Mouse (Mus musculus) ovary, adult 18-20 months (tissue): ENCODE results near the gene Pitpnm1.

Experiments used
- DNase-seq: peaks from one replicate; pipeline ENCODE4 v3.0.0; 2022; ENCODE audit warnings: low spot score, mixed read lengths

The Pitpnm1 gene

GRCm38 (mm10) chr19:4094774-4095303 is 5.0 kb upstream of the Pitpnm1 start:
- DNase-seq = no peak

- no peak for DNase-seq
Measured at GRCm38 (mm10) chr19:4095802-4096201, 4.0 kb upstream of the Pitpnm1 start.

GRCm38 (mm10) chr19:4096642-4097440 is 3.0 kb upstream of the Pitpnm1 start, which contains the start of gene Cdk2ap2:
Cdk2ap2 (plus strand) TSS chr19:4097182.
- peak; percentile 99 for DNase-seq

- no peak for DNase-seq
Measured at GRCm38 (mm10) chr19:4097441-4097825, 2.4 kb upstream of the Pitpnm1 start.

GRCm38 (mm10) chr19:4098426-4098825 is 1.4 kb upstream of the Pitpnm1 start:
- DNase-seq = no peak

GRCm38 (mm10) chr19:4099056-4099455 is 742 bp upstream of the Pitpnm1 start:
- peak; percentile 84 for DNase-seq

- peak; percentile 56 for DNase-seq
Measured at GRCm38 (mm10) chr19:4100718-4101261, 992 bp downstream of the Pitpnm1 start.

- no peak for DNase-seq
Measured at GRCm38 (mm10) chr19:4101466-4101865, 1.7 kb downstream of the Pitpnm1 start.

- no peak for DNase-seq
Measured at GRCm38 (mm10) chr19:4102049-4102448, 2.3 kb downstream of the Pitpnm1 start.

- no peak for DNase-seq
Measured at GRCm38 (mm10) chr19:4102626-4103025, 2.8 kb downstream of the Pitpnm1 start.

- DNase-seq = no peak
Measured at GRCm38 (mm10) chr19:4103294-4103693, 3.5 kb downstream of the Pitpnm1 start.

- no peak for DNase-seq
Measured at GRCm38 (mm10) chr19:4103792-4104191, 4.0 kb downstream of the Pitpnm1 start.

GRCm38 (mm10) chr19:4104675-4105194 is 4.9 kb downstream of the Pitpnm1 start:
- no peak for DNase-seq

GRCm38 (mm10) chr19:4106654-4107053 is 6.9 kb downstream of the Pitpnm1 start:
- DNase-seq = no peak

GRCm38 (mm10) chr19:4108535-4108934 is 8.7 kb downstream of the Pitpnm1 start:
- DNase-seq = no peak

GRCm38 (mm10) chr19:4112063-4112960 is 12.5 kb downstream of the Pitpnm1 start:
- DNase-seq = no peak

- peak; percentile 88 for DNase-seq
Measured at GRCm38 (mm10) chr19:4113186-4113805, 13.5 kb downstream of the Pitpnm1 start.

GRCm38 (mm10) chr19:4113806-4114230 is 14.0 kb downstream of the Pitpnm1 start:
- no peak for DNase-seq

GRCm38 (mm10) chr19:4114551-4114950 is 14.8 kb downstream of the Pitpnm1 start:
- DNase-seq = no peak

- no peak for DNase-seq
Measured at GRCm38 (mm10) chr19:4115144-4115543, 15.3 kb downstream of the Pitpnm1 start.

- no peak for DNase-seq
Measured at GRCm38 (mm10) chr19:4115816-4116215, 16.0 kb downstream of the Pitpnm1 start.

GRCm38 (mm10) chr19:4117006-4117405 is 17.2 kb downstream of the Pitpnm1 start:
- no peak for DNase-seq
